In the genomic region with DNA sequence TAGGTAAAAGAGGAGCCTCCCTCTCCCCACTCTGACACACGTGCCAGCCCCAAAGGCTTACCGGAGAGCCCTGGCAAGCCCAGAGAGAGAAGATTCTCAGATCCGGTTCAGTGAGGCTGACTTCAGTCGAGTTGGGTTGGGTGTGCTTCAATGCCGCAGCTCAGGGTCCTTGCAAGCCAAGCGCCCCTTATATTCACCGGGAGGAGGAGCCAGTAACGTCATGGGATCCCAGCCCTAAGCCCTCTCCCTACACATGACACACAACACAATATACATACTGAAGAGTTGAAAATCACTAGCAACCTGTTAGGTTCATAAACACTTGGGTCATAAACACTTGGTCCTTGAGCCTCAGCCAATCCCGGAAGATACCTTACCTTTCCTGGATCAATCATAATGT, we compare ENCODE assay signal across 9 mouse cellular contexts. TPM values are rescaled to one million over a fixed set of nuclear protein-coding genes. Genes with fewer than 3 reads are reported as not detected.
A peak's percentile ranks its signal among the peaks of the same experiment; 100 is the strongest.
DNase-seq lines count a peak whose midpoint lies in the region; ATAC-seq and TF ChIP-seq lines count a peak whose summit lies in the region.
"Not testable (repeated sequence)": the region's sequence is repeated elsewhere in the genome, so short reads cannot be mapped to it uniquely, and the experiment has no call there.
"Had no signal": no experiment of that assay in that cellular context is flagged by ENCODE, and none has a peak within 500 bp of the region (broad histone marks: within the 10 kb centered on the region; RNA-seq: fewer than 3 reads in every experiment).

No protein-coding gene starts in this region.

- H3K9ac ChIP-seq in heart, embryonic 13.5 days: peak overlapping the region; percentile 37; the same call in 1 of the 2 replicates
- not testable (repeated sequence) for H3K9ac ChIP-seq in hindbrain, postnatal 0 days (replicated peaks; ENCODE audit: low read length); limb, embryonic 11.5 days (ENCODE audit: low read length); lung, embryonic 14.5 days

- H3K4me1 ChIP-seq in forebrain, embryonic 10.5 days; heart, embryonic 13.5 days; hindbrain, postnatal 0 days (ENCODE audit: insufficient read depth, low read length); limb, embryonic 11.5 days (ENCODE audit: control insufficient read depth, insufficient read depth, low read length); lung, embryonic 14.5 days (ENCODE audit: insufficient read depth); thymus, adult 2 months (replicated peaks; ENCODE audit: control insufficient read depth, insufficient read depth, low read length): not testable (repeated sequence)

- peaks cover 56% of the 10 kb centered on the region for H3K27me3 ChIP-seq in forebrain, embryonic 10.5 days (ENCODE audit: poor library complexity, severe bottlenecking)
- peaks cover 31% of the 10 kb centered on the region for H3K27me3 ChIP-seq in heart, embryonic 13.5 days (replicated peaks)
- not testable (repeated sequence) for H3K27me3 ChIP-seq in hindbrain, postnatal 0 days (ENCODE audit: insufficient read depth, low read length); limb, embryonic 11.5 days (ENCODE audit: control insufficient read depth, insufficient read depth, low read length); lung, embryonic 14.5 days (ENCODE audit: insufficient read depth, low read length); myocyte (ENCODE audit: control insufficient read depth, insufficient read depth, insufficient read length); thymus, adult 2 months (ENCODE audit: control insufficient read depth, insufficient read depth, low read length)

- ATAC-seq in heart, embryonic 13.5 days (ENCODE audit: extremely low read depth, insufficient number of reproducible peaks, low FRiP score, low TSS enrichment); limb, embryonic 11.5 days (ENCODE audit: insufficient number of reproducible peaks, low FRiP score, low TSS enrichment, low read depth); lung, embryonic 14.5 days (ENCODE audit: insufficient read depth): not testable (repeated sequence)
- peak; percentile 59; the same call in 1 of the 2 replicates for ATAC-seq in hindbrain, postnatal 0 days

- H3K9me3 ChIP-seq in forebrain, embryonic 10.5 days; heart, embryonic 13.5 days; hindbrain, postnatal 0 days (ENCODE audit: low read length); limb, embryonic 11.5 days (ENCODE audit: control insufficient read depth, low read length); lung, embryonic 14.5 days (ENCODE audit: low read depth, low read length): not testable (repeated sequence)

- H3K4me2 ChIP-seq in heart, embryonic 13.5 days: peak overlapping the region; percentile 74
- H3K4me2 ChIP-seq in hindbrain, postnatal 0 days (ENCODE audit: low read depth, low read length): peak overlapping the region; percentile 59
- H3K4me2 ChIP-seq in limb, embryonic 11.5 days (ENCODE audit: low read depth, severe bottlenecking): peak overlapping the region; percentile 54
- peak overlapping the region; percentile 56 for H3K4me2 ChIP-seq in lung, embryonic 14.5 days
- H3K4me2 ChIP-seq in myocyte (ENCODE audit: low read depth): not testable (repeated sequence)

- not testable (repeated sequence) for H3ac ChIP-seq in myocyte (ENCODE audit: control insufficient read depth, insufficient read length)

- not testable (repeated sequence) for TF ChIP-seq POLR2A in brain, embryonic 14.5 days (IDR thresholded peaks at IDR 0.05; ENCODE audit: borderline replicate concordance, extremely low read depth, insufficient read depth, insufficient read length, poor library complexity, severe bottlenecking); myocyte (IDR thresholded peaks at IDR 0.05; ENCODE audit: insufficient read length, low read depth); thymus, adult 2 months (IDR thresholded peaks at IDR 0.05; ENCODE audit: control insufficient read depth, extremely low read depth, insufficient read depth, low read length, poor library complexity)

- WGBS in forebrain, embryonic 10.5 days: 33% methylated on average over 9 of the region's 9 CpGs
- WGBS in heart, embryonic 13.5 days: 16% methylated on average over 9 of the region's 9 CpGs
- WGBS in hindbrain, postnatal 0 days: 36% methylated on average over 6 of the region's 9 CpGs
- WGBS in limb, embryonic 11.5 days: 9% methylated on average over 7 of the region's 9 CpGs
- 11% methylated on average over 7 of the region's 9 CpGs for WGBS in lung, embryonic 14.5 days
- WGBS in thymus, adult 2 months: 5% methylated on average over 8 of the region's 9 CpGs

- H3K27ac ChIP-seq in forebrain, embryonic 10.5 days; heart, embryonic 13.5 days (replicated peaks); hindbrain, postnatal 0 days; limb, embryonic 11.5 days (replicated peaks; ENCODE audit: low read depth, low read length); lung, embryonic 14.5 days (ENCODE audit: low read depth); thymus, adult 2 months (ENCODE audit: control insufficient read depth, insufficient read depth, low read length): not testable (repeated sequence)

- not testable (repeated sequence) for H3K36me3 ChIP-seq in forebrain, embryonic 10.5 days (replicated peaks); heart, embryonic 13.5 days; hindbrain, postnatal 0 days (ENCODE audit: insufficient read depth, low read length); limb, embryonic 11.5 days (ENCODE audit: control insufficient read depth, insufficient read depth, low read length); lung, embryonic 14.5 days (ENCODE audit: insufficient read depth); myocyte (ENCODE audit: control insufficient read depth, insufficient read depth); thymus, adult 2 months (ENCODE audit: control insufficient read depth, insufficient read depth, low read length)

- not testable (repeated sequence) for TF ChIP-seq CTCF in brain, embryonic 14.5 days (IDR thresholded peaks at IDR 0.05; ENCODE audit: borderline replicate concordance, extremely low read depth, insufficient read depth, insufficient read length); hindbrain, postnatal 0 days (IDR thresholded peaks at IDR 0.05; ENCODE audit: low read depth); lung, embryonic 14.5 days (IDR thresholded peaks at IDR 0.05; ENCODE audit: low read depth); thymus, adult 2 months (IDR thresholded peaks at IDR 0.05; ENCODE audit: borderline replicate concordance, control insufficient read depth, extremely low read depth, insufficient read depth, low read length, poor library complexity)

- peak overlapping the region; percentile 51 for H3K4me3 ChIP-seq in forebrain, embryonic 10.5 days
- peak overlapping the region; percentile 48 for H3K4me3 ChIP-seq in heart, embryonic 13.5 days
- peak overlapping the region; percentile 37 for H3K4me3 ChIP-seq in hindbrain, postnatal 0 days (ENCODE audit: low read length)
- H3K4me3 ChIP-seq in limb, embryonic 11.5 days (ENCODE audit: low read depth, low read length): peak overlapping the region; percentile 20
- peak overlapping the region; percentile 14 for H3K4me3 ChIP-seq in lung, embryonic 14.5 days (ENCODE audit: low read depth, low read length)
- H3K4me3 ChIP-seq in myocyte: peak overlapping the region; percentile 17
- H3K4me3 ChIP-seq in thymus, adult 2 months (ENCODE audit: control insufficient read depth, insufficient read depth, low read length): peak overlapping the region; percentile 2; the same call in 1 of the 2 replicates

- DNase-seq in brain, embryonic 14.5 days (ENCODE audit: low read depth): peak; percentile 21
- DNase-seq in forebrain, embryonic 10.5 days (ENCODE audit: extremely low spot score, low spot score); hindbrain, postnatal 0 days (ENCODE audit: low spot score); limb, embryonic 11.5 days (ENCODE audit: low spot score); lung, embryonic 14.5 days; thymus, adult 2 months: not testable (repeated sequence)

- not testable (repeated sequence) for H3K79me2 ChIP-seq in myocyte (ENCODE audit: control insufficient read depth, insufficient read depth)

RNA-seq across cellular contexts. Expression of a gene that starts 0.6 kb away (rescaled TPM):
- 3.1 and 4.1 TPM in 2 replicates for polyA plus RNA-seq in brain, embryonic 14.5 days (2012; rRNA removed)
- 0.99 and 1.4 TPM in 2 replicates for polyA plus RNA-seq in forebrain, embryonic 10.5 days (2016; fragmentation: Nextera tagmentation; extraction: Ambion mirVana)
- 0.25 and 0.65 TPM in 2 replicates for polyA plus RNA-seq in heart, embryonic 13.5 days (2015; fragmentation: Nextera tagmentation; extraction: Ambion mirVana)
- total RNA-seq in hindbrain, postnatal 0 days (2014; rRNA removed): 16.6 and 24.8 TPM in 2 replicates
- polyA plus RNA-seq in hindbrain, postnatal 0 days (2015; fragmentation: Nextera tagmentation; extraction: Ambion mirVana): 19.7 and 20.1 TPM in 2 replicates
- 0.48 and 0.71 TPM in 2 replicates for polyA plus RNA-seq in limb, embryonic 11.5 days (2014; fragmentation: Nextera tagmentation; extraction: Ambion mirVana)
- 0.81 and 1.2 TPM in 2 replicates for polyA plus RNA-seq in lung, embryonic 14.5 days (2014; fragmentation: Nextera tagmentation; extraction: Ambion mirVana)
- 19.0 TPM for polyA plus RNA-seq in myocyte (2012; fragmentation: generic; extraction: Trizol)
- 1.8 and 2.4 TPM in 2 replicates for polyA plus RNA-seq in thymus, adult 2 months (2012; rRNA removed)
- total RNA-seq: heart, adult 18-20 months had no signal

RNA-seq across cellular contexts. Expression of a gene that starts 25.7 kb away (rescaled TPM):
- polyA plus RNA-seq in brain, embryonic 14.5 days (2012; rRNA removed): 0.03 TPM in 1 of 2 replicates, not detected in the other
- polyA plus RNA-seq in forebrain, embryonic 10.5 days (2016; fragmentation: Nextera tagmentation; extraction: Ambion mirVana): not detected in 2 replicates
- polyA plus RNA-seq in heart, embryonic 13.5 days (2015; fragmentation: Nextera tagmentation; extraction: Ambion mirVana): 0.17 and 0.32 TPM in 2 replicates
- total RNA-seq in hindbrain, postnatal 0 days (2014; rRNA removed): not detected in 2 replicates
- 0.09 TPM in 1 of 2 replicates, not detected in the other for polyA plus RNA-seq in hindbrain, postnatal 0 days (2015; fragmentation: Nextera tagmentation; extraction: Ambion mirVana)
- polyA plus RNA-seq in limb, embryonic 11.5 days (2014; fragmentation: Nextera tagmentation; extraction: Ambion mirVana): not detected in 2 replicates
- polyA plus RNA-seq in lung, embryonic 14.5 days (2014; fragmentation: Nextera tagmentation; extraction: Ambion mirVana): 0.05 and 0.45 TPM in 2 replicates
- not detected for polyA plus RNA-seq in myocyte (2012; fragmentation: generic; extraction: Trizol)
- 0.05 TPM in 1 of 2 replicates, not detected in the other for polyA plus RNA-seq in thymus, adult 2 months (2012; rRNA removed)
